Mouse (Mus musculus): ENCODE results near the gene Parn. TPM values are rescaled to one million over a fixed set of nuclear protein-coding genes. Genes with fewer than 3 reads are reported as not detected.

Parn gene
- polyA plus RNA-seq, 1 experiment: 15.8 TPM

DNA sequence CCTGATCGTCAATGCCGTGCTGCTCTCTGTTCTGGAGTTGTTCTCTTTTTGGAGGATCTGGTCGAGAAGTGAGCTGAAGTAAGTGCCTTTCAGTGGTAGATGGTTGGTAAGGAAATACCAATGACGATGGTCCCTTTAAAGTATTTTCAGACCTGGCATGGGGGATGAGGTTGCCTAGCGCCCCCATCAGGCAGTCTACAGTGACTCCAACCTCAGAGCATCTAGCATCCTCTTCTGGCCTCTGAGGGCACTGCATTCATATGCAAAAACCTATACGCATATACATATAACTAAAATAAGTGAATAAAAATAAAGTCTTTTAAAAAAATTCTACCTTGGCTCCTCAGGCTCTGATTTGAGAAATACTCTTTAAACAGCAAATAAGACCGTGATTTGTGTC, 31.0 kb upstream of the Parn start:
- H3K4me3 ChIP-seq (ENCODE audit: insufficient read depth, poor library complexity, severe bottlenecking): no peak overlapping the region
- H3K27me3 ChIP-seq (ENCODE audit: control insufficient read depth, insufficient read depth, insufficient read length): no peaks in the 10 kb centered on the region
- peaks cover 34% of the 10 kb centered on the region for H3K36me3 ChIP-seq (ENCODE audit: control insufficient read depth, insufficient read depth)
- H3K79me3 ChIP-seq (ENCODE audit: low read depth): no peaks in the 10 kb centered on the region
- TF ChIP-seq MAX (IDR thresholded peaks at IDR 0.05) (no peak), MYOG (IDR thresholded peaks at IDR 0.05; ENCODE audit: control insufficient read depth, extremely low read depth, insufficient read length) (no peak), MYOD1 (IDR thresholded peaks at IDR 0.05; ENCODE audit: control insufficient read depth, insufficient read length, low read depth) (no peak), FOSL1 (IDR thresholded peaks at IDR 0.05; ENCODE audit: insufficient read depth, low read length, poor library complexity, severe bottlenecking) (no peak), CTCF (IDR thresholded peaks at IDR 0.05; ENCODE audit: control insufficient read depth, insufficient read depth, insufficient read length) (no peak), CEBPB (IDR thresholded peaks at IDR 0.05; ENCODE audit: low read depth) (no peak), USF1 (IDR thresholded peaks at IDR 0.05; ENCODE audit: low read depth) (no peak)
- no peaks in the 10 kb centered on the region for H3K79me2 ChIP-seq (ENCODE audit: control insufficient read depth, insufficient read depth)
- no peak overlapping the region for H3ac ChIP-seq (ENCODE audit: control insufficient read depth, insufficient read length, low read depth)

- Histone ChIP-seq H3K27me3 (ENCODE audit: control insufficient read depth, insufficient read depth, insufficient read length) (no peaks in the 10 kb centered on the region), H3K79me3 (ENCODE audit: low read depth) (peaks cover 1% of the 10 kb centered on the region), H3K79me2 (ENCODE audit: control insufficient read depth, insufficient read depth) (no peaks in the 10 kb centered on the region), H3K4me3 (ENCODE audit: insufficient read depth, poor library complexity, severe bottlenecking) (no peak overlapping the region), H3K36me3 (ENCODE audit: control insufficient read depth, insufficient read depth) (peaks cover 19% of the 10 kb centered on the region), H3ac (ENCODE audit: control insufficient read depth, insufficient read length, low read depth) (no peak overlapping the region)
- TF ChIP-seq MAX (IDR thresholded peaks at IDR 0.05) (no peak), USF1 (IDR thresholded peaks at IDR 0.05; ENCODE audit: low read depth) (no peak), FOSL1 (IDR thresholded peaks at IDR 0.05; ENCODE audit: insufficient read depth, low read length, poor library complexity, severe bottlenecking) (no peak), MYOG (IDR thresholded peaks at IDR 0.05; ENCODE audit: control insufficient read depth, extremely low read depth, insufficient read length) (no peak), CTCF (IDR thresholded peaks at IDR 0.05; ENCODE audit: control insufficient read depth, insufficient read depth, insufficient read length) (no peak), MYOD1 (IDR thresholded peaks at IDR 0.05; ENCODE audit: control insufficient read depth, insufficient read length, low read depth) (no peak), CEBPB (IDR thresholded peaks at IDR 0.05; ENCODE audit: low read depth) (no peak)
These were observed 10.8 kb upstream of the Parn start for GRCm38 (mm10) chr16:13678601-13679319.

DNA sequence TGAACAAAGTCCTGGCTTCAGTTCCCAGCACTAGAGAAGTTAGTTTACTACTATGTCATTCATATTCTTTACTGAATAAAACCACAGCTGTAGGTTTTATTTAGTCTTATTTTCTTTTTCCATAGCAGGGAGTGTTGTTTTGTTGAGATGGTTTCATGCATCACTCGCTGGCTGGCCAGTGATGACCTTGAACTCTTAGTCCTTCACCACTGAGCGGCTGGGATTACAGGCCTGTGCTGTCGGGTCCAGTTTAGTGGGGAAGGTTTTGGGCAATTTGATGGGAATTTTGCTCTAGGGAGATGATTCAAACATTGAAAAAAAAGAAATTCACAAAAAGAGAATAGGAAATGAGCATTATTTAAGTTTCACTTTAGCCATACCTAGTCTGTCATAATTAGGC, 6.5 kb upstream of the Parn start:
- no peak overlapping the region for H3ac ChIP-seq (ENCODE audit: control insufficient read depth, insufficient read length, low read depth)
- H3K79me3 ChIP-seq (ENCODE audit: low read depth): peaks cover 12% of the 10 kb centered on the region
- no peaks in the 10 kb centered on the region for H3K27me3 ChIP-seq (ENCODE audit: control insufficient read depth, insufficient read depth, insufficient read length)
- peaks cover 19% of the 10 kb centered on the region for H3K36me3 ChIP-seq (ENCODE audit: control insufficient read depth, insufficient read depth)
- peaks cover 19% of the 10 kb centered on the region for H3K79me2 ChIP-seq (ENCODE audit: control insufficient read depth, insufficient read depth)
- TF ChIP-seq CEBPB (IDR thresholded peaks at IDR 0.05; ENCODE audit: low read depth) (no peak), CTCF (IDR thresholded peaks at IDR 0.05; ENCODE audit: control insufficient read depth, insufficient read depth, insufficient read length) (no peak), MYOD1 (IDR thresholded peaks at IDR 0.05; ENCODE audit: control insufficient read depth, insufficient read length, low read depth) (no peak), MYOG (IDR thresholded peaks at IDR 0.05; ENCODE audit: control insufficient read depth, extremely low read depth, insufficient read length) (no peak), USF1 (IDR thresholded peaks at IDR 0.05; ENCODE audit: low read depth) (no peak), MAX (IDR thresholded peaks at IDR 0.05) (no peak), FOSL1 (IDR thresholded peaks at IDR 0.05; ENCODE audit: insufficient read depth, low read length, poor library complexity, severe bottlenecking) (no peak)
- H3K4me3 ChIP-seq (ENCODE audit: insufficient read depth, poor library complexity, severe bottlenecking): no peak overlapping the region

- Histone ChIP-seq H3K36me3 (ENCODE audit: control insufficient read depth, insufficient read depth) (peaks cover 19% of the 10 kb centered on the region), H3ac (ENCODE audit: control insufficient read depth, insufficient read length, low read depth) (no peak overlapping the region), H3K4me3 (ENCODE audit: insufficient read depth, poor library complexity, severe bottlenecking) (no peak overlapping the region), H3K27me3 (ENCODE audit: control insufficient read depth, insufficient read depth, insufficient read length) (no peaks in the 10 kb centered on the region), H3K79me2 (ENCODE audit: control insufficient read depth, insufficient read depth) (peaks cover 19% of the 10 kb centered on the region), H3K79me3 (ENCODE audit: low read depth) (peaks cover 12% of the 10 kb centered on the region)
- no peak for TF ChIP-seq FOSL1 (IDR thresholded peaks at IDR 0.05; ENCODE audit: insufficient read depth, low read length, poor library complexity, severe bottlenecking)
- no peak for TF ChIP-seq CEBPB (IDR thresholded peaks at IDR 0.05; ENCODE audit: low read depth)
- TF ChIP-seq MAX (IDR thresholded peaks at IDR 0.05): no peak
- no peak for TF ChIP-seq MYOG (IDR thresholded peaks at IDR 0.05; ENCODE audit: control insufficient read depth, extremely low read depth, insufficient read length)
- TF ChIP-seq USF1 (IDR thresholded peaks at IDR 0.05; ENCODE audit: low read depth): no peak
- no peak for TF ChIP-seq MYOD1 (IDR thresholded peaks at IDR 0.05; ENCODE audit: control insufficient read depth, insufficient read length, low read depth)
- no peak for TF ChIP-seq CTCF (IDR thresholded peaks at IDR 0.05; ENCODE audit: control insufficient read depth, insufficient read depth, insufficient read length)
These were observed 5.1 kb upstream of the Parn start for GRCm38 (mm10) chr16:13673114-13673513.

GRCm38 (mm10) chr16:13672386-13672898, 4.5 kb upstream of the Parn start:
- peak overlapping the region; percentile 78 for H3ac ChIP-seq (ENCODE audit: control insufficient read depth, insufficient read length, low read depth)
- peak overlapping the region; percentile 93 for H3K4me3 ChIP-seq (ENCODE audit: insufficient read depth, poor library complexity, severe bottlenecking)
- H3K79me2 ChIP-seq (ENCODE audit: control insufficient read depth, insufficient read depth): peaks cover 19% of the 10 kb centered on the region
- no peaks in the 10 kb centered on the region for H3K27me3 ChIP-seq (ENCODE audit: control insufficient read depth, insufficient read depth, insufficient read length)
- H3K36me3 ChIP-seq (ENCODE audit: control insufficient read depth, insufficient read depth): peaks cover 16% of the 10 kb centered on the region
- peaks cover 12% of the 10 kb centered on the region for H3K79me3 ChIP-seq (ENCODE audit: low read depth)
- TF ChIP-seq MYOG (IDR thresholded peaks at IDR 0.05; ENCODE audit: control insufficient read depth, extremely low read depth, insufficient read length): no peak
- TF ChIP-seq MAX (IDR thresholded peaks at IDR 0.05): peak; percentile 90

Data from C2C12 (cell line).